Mouse (Mus musculus) kidney, postnatal 14 days (tissue): ENCODE data around the gene Mpeg1.

Experiments used
- DNase-seq: peaks from one replicate; pipeline ENCODE4 v3.0.0; 2022; ENCODE audit warnings: mixed read lengths

Gene Mpeg1

DNA sequence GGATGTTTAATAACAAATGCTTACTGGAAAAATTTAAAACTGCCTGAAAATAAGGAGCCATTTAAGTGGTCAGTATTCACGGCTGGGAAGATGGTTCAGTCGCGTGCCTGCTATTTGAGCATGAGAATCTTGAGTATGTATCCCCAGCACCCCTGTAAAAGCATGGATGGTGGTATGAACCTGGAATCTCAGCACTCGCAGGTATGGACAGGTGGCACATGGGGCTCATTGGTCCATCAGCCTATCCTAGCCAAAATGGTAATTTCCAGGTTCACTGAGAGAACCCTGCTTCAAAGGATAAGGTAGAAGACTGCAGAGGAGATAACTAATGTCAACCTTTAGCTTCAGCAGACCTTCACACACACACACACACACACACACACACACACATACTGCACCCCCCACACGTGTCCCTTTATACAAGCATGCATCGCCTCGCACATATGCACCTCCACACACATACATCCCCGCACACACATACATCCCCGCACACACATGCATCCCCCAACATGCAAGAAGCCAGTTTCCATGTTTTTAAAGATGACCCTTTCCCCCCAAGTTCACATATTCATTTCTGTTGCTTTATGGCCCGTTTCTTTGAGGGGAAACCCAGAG, 5.1 kb downstream of the Mpeg1 start:
- DNase-seq, result no peak

DNA sequence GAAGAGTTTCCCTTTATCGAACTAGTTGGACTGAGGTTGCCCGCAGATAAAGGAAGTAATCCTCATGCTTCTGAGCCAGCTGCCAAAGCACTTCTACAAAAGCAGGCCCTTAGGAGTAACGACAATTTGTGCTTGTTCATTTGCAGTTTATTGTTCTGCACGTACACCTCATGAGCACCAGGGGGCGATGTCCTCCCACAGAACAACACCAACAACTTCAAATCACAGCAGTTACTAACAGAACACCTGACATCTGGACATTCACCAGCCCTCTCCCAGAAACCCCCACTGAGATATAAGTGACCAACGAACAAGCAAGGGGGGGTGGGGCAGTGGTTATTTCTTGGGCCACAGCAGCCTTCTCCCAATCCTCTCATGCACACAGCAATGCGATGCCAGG, 5.6 kb downstream of the Mpeg1 start:
- DNase-seq, result peak; percentile 78

DNA sequence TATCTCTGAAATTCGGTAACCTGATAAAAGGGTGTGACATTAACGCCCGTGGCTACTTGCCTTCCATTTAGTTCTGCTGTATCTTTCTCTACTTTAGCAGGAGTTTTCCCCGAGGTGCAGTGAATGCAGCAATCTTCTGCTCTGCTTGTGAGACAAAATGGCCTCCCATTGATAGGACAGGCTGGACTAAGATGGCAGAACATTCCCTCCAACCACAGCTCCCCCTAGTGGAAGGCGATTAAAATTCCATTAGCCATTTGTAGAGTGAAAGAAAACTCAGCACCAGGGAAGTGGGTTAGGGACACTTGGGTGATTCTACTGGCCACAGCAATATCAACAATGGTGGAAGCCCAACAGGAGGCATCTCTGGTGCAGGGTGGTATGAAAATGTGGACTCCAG, 6.9 kb downstream of the Mpeg1 start:
- no peak for DNase-seq

DNA sequence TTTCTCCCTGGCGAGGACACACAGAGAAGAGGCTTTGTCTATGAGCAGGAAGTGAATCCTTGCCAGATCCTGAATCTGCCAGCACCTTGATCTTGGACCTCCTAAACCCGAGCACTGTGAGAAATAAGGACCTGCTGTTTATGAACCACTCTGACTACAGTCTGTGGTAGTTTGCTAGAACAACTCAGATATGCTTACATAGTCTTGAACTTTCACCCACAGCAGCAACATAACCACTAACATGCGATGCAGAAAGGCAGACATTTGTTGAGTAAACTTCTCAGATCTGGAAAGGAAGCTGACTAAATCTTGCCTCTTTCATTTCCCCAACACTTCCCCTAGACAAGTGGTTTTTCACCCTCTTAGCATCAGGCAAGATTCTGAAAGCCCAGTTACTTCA, 11.3 kb downstream of the Mpeg1 start:
- no peak for DNase-seq

DNA sequence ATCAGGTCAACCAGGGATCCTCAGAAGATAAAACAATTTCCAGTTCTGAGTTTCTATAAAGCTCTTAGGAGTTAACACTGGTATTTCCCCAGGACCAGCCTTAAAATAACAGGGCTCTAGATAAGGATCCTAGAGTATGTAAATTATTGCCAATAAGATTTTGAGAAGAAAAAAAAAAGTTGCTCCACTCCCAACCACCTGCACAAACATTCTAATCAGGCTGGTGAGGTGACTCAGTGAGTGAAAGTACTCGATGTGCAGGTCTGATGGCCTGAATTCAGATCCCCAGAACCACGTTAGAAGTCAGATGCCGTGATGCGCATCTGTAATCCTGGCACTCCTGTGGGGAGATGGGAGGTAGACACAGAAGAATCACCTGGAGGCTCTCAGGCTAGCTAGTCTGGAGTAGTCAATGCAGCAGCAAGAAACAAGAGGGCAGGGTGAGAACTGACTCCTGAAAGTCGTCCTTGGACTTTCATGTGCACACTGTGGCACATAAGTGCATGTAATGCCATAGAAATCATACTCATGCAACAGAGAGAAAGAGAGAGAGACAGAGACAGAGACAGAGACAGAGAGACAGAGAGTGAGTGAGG, 11.9 kb downstream of the Mpeg1 start:
- DNase-seq, result no peak

DNA sequence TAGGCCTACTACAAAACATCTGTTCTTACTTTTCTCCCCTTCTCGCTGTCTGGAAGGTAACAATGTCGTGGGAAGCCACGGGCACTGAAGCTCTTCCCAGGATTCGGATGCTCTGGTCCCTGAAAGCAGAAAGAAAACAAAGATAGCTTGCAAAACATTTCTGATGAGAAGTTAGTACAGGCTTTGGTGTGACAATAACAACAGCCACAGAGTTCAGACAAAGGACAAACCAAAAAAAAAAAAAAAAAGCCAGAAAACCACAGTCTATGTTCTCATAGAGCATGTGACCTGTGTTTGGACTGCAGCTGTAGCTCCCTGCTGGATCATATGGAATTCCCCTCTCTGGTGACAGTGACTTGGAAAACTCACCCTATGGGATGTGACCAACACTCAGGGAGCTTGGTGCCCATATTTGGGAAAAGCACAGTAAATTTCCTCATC, 12.6 kb downstream of the Mpeg1 start:
- no peak for DNase-seq

DNA sequence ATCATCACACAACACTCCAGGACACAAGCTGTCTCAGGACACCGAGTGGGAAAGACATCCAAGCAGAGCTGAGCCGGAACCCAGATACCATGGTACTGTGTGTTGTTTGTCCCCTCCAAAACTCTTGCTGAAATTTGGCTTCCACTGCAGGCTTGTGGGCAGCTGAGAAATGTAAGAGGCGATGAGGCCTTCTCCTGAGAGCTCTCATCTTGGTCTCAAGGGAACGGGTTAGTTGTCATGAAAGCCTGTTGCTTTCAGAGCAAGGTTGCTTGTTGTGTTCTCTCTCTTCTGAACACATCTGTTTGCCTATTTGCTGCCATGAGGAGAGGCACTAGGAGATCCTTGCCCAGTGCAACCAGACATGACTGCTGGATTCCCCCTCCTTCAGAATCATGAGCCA, 13.4 kb downstream of the Mpeg1 start:
- no peak for DNase-seq

DNA sequence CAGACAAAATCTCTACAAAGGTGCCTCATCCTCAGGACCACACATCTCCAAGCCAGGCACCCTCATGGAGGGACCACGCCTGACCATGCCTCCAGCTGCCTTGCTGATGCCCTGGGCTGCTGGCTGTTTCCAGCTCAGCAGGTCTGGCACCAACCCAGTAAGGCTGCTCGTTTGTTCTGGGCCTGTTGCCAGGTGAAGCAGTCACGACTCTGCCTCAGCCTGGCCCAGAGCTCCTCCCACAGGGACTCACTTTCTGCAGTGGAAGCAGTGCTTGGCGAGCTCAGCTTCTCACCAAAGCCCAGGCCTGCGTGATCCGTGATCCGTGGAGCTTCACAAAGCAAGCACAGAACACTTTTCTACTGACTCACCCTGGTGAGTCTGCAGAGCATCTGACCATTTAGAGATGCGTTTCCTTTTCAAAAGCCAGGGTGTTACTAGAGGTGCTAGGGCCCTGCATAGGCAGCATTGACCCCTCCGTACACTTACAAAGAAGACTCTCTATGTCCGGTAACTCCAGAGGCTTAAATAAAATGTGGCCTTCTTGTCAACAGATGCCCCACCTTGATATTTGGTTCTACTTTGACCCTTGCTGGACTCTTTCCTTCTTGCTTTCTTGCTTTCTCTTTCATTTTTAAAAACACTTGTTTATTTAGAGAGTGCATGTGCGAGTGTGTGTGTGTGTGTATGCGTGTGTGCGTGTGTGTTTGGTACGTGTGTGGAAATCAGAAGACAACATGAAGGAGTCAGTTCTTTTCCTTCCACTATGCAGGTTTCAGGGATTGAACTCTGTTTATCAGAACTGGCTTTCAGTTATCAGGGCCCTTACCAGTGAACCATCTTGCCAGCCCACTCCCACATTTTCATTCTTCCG, 15.0 kb downstream of the Mpeg1 start:
- DNase-seq, result peak; percentile 96

DNA sequence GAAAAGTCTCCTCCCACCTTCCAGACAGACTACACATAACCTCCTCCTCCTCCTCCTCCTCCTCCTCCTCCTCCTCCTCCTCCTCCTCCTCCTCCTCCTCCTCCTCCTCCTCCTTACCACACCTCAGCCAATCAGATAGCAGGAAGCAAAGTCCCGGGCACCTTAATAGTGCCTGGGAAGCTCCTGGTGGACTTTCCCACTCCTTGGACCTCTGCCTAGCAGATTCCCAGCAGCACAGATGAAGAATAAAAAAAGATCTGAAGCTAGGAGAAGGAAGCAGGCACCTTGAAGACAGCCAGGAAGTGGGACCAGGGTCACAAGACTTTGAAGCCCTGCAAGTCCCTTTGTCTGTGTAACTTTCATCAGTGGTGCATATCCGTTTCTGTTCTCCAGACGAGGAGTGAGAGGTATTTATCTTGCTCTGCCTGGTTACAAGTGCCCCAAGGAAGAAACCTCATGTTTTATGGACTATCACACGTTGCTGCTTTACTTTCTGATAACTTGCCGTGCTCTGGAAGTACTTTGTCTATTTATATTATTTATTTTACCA, 16.2 kb downstream of the Mpeg1 start:
- DNase-seq, result peak; percentile 61

DNA sequence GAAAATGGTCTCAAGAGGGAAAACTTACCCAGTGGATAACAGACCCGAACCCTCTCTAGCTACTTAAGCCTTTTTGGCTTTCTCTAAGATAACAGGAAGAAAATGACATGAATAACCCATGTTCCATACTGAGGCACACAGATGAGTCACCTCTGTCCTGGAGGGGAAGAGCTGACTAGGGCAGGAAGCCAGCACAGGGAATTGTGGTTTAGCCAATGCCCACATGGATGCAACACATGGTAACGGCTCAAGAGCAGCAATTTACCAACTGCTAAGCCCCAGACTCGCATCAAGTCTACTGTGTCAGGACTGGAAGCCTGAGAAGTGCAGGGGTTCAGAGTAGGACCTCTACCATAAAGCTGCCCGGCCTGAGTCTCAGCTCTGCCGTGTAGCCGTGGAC, 17.8 kb downstream of the Mpeg1 start:
- DNase-seq, result no peak

DNA sequence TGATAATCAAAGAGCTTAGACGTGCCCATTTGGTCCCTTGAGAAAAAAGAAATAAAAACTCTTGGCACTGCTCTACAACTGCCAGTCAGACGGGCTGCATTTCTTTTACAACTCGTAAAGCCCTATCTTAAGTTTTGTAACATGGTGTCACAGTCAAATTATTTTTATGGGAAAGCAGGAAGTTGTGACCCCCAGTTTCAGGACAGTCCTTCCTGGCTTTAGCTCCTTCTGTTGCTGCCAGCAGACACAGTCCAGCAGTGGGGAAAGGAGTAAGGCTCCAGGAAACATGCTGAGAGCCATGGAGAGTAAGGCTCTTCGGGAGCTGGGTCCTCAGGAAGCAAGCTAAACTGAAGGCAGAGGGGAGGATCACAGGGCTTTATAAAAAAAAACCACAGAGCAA, 23.2 kb downstream of the Mpeg1 start:
- peak; percentile 55 for DNase-seq

DNA sequence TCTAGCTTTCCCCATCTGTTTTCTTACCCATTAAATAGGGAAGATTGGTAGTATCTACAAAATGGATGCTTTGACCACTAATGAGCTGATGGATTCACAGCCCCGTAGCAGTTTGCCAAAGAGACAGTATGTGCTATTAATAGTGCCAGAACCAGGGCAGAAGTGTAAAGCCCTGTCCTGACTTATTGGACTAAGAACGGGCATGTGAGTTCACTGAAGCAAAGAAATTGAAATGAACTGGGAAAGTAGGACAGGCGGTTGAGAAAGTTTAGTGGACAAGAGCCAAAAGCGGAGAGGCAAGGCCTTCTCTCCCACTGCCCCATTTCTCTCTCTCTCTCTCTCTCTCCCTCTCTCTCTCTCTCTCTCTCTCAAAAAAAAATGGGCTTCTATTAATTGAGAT, 23.6 kb downstream of the Mpeg1 start:
- peak; percentile 62 for DNase-seq

DNA sequence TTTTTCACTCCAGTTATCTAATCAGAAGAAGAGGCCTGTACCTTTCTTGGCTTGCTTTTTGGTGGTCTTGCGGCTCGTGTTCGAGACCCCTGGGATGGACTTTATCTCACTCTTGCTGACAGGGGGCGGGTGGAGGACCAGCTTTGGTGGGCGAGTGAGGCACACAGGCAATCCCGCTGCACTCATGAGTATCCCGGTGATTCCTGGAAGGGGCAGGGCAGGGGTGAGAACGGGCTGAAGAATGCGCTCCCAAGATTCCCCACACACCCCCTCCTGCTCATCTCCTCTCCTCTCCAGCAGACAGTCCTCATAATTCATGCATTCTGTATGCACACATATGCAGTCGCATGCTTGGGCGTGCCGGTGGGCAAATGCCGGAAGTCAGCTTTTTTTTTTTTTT, 24.6 kb downstream of the Mpeg1 start:
- no peak for DNase-seq

DNA sequence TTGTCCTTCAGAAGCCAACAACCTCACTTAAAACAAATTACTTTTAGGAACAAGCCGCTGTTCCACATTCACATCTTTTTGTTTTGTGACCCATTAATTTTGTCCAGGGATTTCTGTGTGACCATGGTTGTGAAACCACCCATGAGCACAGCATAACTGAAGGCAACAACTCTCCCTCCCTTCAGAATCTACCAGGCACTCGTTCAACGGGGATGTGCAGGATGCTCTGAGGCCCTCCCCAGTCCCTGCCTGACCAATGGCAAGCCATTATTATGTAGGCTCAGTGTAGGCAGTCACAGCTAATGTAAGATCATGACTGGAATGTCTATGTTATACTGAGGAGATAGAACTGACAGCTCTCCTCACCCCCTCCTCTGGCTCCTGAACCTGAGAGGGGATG, 25.1 kb downstream of the Mpeg1 start:
- no peak for DNase-seq

DNA sequence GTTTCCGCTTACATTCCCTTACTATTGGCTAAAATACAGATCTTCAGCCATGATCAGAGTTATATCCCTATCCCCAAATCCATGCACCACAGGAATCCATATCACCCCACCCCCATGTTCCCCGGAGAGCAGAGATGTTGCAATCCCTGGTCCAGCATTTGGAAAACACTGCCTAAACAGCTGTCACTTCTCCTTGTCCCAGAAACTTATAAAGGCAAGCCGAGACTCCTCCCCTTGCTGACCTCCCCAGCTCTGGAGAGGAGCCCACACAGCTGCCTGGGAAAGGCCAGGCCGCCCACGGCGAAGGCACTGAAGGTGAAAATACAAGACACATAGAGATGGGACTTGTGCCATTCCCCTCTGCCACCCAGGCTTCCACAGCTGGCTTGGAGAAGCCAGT, 26.3 kb downstream of the Mpeg1 start:
- DNase-seq, result peak; percentile 85

DNA sequence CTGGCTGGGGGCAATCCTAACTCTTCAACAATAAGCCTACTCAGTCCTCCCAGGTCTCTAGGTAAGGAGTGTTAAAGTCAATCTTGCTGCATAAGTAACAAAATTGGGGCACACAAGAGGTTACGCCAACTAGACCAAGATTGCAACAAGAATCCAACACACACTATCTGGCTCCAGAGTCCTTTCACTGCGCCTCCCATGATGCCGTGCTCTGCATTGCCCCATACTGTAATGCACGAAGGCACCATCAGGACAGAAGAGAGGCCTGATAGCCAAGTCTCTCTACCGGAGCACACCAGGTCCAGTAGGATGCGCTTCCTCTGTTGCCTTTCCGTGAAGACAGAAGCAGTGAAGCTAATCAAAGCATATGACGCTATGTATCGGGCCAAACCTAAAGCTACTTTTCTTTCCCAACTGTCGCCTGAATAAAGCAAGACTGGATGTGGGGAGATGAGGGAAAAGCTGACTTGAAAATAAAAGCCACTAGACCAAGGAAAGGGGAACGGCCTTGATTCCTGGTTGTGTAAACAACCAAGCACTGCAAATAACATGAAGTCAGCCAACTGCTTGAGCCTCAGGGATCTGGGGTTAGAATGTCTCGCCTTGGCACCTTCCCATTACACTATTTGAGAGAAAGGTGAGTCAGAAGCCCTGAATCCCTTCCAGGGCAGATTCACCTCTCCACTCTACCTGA, 27.1 kb downstream of the Mpeg1 start:
- DNase-seq, result no peak

DNA sequence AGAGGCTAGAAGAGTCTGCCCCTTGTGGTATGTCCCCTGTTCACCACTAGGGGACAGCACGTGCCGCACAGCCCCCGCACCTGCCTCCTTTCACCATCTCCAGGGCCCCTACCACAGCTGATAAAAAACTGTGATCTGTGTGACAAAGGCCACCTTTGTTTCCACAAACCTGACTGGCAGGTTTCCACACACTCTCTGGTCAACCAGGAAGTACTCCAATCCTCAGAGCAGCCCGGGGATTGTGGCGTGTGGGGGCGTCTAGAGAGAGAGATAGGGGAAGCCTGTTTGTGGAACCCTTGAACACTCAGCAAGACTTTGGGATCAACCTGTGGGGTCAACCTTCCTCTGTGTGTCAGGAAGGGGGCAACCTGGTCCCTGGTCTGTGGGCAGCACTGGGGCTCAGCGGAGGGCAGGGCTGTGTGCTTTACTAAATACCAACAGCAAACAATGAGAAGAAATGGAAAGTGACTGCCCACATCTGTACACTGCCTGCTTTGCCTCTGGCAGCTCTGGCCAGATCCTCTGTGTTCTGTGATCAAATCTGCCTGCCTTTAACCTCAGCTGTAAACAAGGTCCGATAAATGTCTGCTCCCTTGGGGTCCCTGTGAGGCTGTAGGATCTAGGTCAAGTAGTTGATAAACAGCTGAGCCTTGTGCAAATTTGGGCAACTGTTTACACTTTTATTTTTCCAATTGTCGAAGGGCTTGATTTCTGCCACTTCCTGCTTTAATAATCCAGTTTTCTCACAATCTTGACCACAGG, 27.8 kb downstream of the Mpeg1 start:
- DNase-seq, result peak; percentile 21

DNA sequence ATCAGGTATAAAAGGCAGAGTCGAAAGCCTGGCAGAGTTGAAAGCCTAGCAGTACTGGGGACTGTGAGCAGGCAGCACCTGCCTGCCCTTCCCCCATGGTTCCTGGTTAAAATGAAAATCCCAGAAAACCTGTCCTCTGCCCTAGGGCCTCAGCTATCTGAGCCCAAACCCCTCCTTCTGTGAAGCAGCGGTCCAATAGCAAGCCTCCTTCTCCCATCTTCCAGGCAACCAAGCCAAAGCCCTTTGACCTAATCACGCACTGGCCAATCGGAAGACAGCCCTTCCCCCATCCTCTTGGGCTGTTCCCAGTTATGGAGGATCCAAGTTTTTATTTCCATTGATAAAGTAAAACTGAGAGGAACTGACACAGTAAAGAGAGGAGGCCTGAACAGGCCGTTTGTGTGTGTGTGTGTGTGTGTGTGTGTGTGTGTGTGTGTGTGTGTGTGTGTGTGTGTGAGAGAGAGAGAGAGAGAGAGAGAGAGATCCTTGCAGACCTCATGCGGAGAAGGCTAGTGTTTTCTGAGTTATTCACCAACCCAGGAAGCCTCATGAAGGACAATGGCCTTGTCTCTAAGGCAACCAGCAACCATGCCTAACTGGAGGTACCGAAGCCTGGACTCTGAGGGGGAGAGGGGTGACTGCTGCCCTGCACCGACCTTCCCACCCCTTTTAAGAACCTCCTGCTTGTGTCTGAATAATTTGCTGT, 28.5 kb downstream of the Mpeg1 start:
- peak; percentile 86 for DNase-seq

DNA sequence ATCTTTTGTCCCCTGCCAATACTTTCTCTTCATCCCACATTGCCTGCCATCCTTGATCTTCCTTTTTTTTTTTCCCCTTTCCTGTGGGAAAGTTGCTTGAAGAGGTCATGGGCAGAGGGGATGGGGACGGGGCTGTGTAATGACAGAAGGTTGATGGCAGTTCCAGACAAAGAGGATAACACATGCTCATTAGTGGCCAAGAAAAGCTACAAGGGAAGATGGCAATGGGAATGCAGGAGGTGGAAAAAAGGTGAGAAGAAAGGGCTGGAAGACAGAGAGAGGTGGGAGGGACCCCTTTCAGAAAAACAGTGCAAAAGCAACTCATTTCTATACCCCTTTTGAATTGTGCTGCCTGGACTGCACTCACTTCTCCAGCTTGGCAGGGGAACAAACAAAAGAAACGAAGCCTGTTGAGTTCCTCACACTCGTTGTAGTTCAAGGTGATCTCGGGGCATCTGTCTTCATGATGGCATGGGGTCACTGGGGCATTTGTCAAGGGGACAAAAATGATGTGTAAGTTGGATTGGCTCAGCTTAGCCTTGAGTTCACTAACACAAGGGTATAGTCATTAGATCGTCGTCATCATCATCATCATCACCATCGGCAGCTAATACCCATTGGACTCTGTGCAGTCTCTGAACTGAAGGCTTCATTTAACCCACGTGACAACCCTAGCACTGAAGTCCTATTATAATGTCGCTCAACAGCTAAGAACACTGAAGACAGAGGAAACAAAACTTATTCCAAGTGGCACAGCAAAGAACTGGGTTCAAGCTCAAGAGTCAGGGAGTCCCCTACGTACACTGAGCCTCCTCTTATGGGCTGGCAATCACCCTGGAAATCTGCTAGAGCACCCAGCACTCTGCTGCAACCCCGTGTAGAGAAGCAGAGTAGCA, 29.3 kb downstream of the Mpeg1 start:
- no peak for DNase-seq

DNA sequence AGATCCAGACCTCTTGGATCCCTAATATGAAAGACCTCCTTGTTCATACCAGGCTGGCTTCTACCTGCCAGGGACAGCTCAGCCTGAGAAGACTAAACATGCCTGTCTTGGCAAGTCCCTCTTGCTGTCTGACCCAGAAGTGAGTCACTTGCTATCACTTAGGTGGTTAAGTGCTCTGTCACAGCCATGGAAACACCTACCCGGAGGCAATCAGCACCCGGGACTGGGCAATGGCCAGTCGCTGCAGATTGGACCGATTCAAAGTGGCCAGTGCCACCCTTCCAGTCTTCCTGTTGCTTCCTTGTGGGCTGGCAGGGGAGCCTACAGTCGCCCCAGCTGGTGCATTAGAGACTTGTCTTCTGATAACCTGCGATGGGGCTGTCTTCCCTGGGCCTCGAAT, 31.1 kb downstream of the Mpeg1 start:
- no peak for DNase-seq
